Mouse (Mus musculus) CH12.LX (cell line): ENCODE data around the gene Tmem218. TPM values are rescaled to one million over a fixed set of nuclear protein-coding genes. Genes with fewer than 3 reads are reported as not detected.

ENCODE experiments used
- DNase-seq: peaks from one replicate; pipeline ENCODE4 v3.0.0-alpha.2; 2013; ENCODE audit errors: extremely low read depth
- H3K27ac ChIP-seq: 2 replicates; pipeline ENCODE4 v1.5.1; 2012; ENCODE audit warnings: low read depth, mild to moderate bottlenecking, control low read depth, moderate library complexity; ENCODE audit not compliant: insufficient read depth
- H3K27me3 ChIP-seq: replicated peaks from 2 replicates; pipeline ENCODE3; 2012; ENCODE audit warnings: inconsistent platforms
- H3K36me3 ChIP-seq, 2 experiments: replicated peaks in 1 of 2; 2 replicates each; pipeline versions ENCODE3 to v1.6.1; 2012; ENCODE audit warnings: inconsistent platforms in 1 of 2, low read length in 1 of 2, mild to moderate bottlenecking in 1 of 2, mixed read lengths in 1 of 2, moderate library complexity in 1 of 2; ENCODE audit not compliant: control insufficient read depth in 1 of 2, insufficient read depth in 1 of 2
- H3K4me1 ChIP-seq, 2 experiments: 2 replicates each; pipeline ENCODE4 v1.6.1; 2012; ENCODE audit warnings: inconsistent platforms in 1 of 2, moderate library complexity in 1 of 2; ENCODE audit not compliant: insufficient read depth in 2 of 2, control insufficient read depth in 1 of 2
- H3K4me2 ChIP-seq: 2 replicates; pipeline ENCODE4 v1.6.1; 2012; ENCODE audit warnings: low read depth, mild to moderate bottlenecking, control low read depth; ENCODE audit not compliant: poor library complexity, insufficient read depth, severe bottlenecking
- H3K4me3 ChIP-seq, 3 experiments: fragments of 150-350 bp in 1 of 3; sonication (generic) in 1 of 3; replicated peaks in 1 of 3; 2 replicates each; pipeline versions ENCODE3 to v1.5.1; 2011 to 2012; ENCODE audit warnings: low read depth in 2 of 3, low read length in 2 of 3, mild to moderate bottlenecking in 2 of 3, moderate library complexity in 2 of 3, control low read depth in 1 of 3, improper control_type of control experiment in 1 of 3, inconsistent platforms in 1 of 3, mixed read lengths in 1 of 3; ENCODE audit not compliant: poor library complexity in 1 of 3
- H3K79me2 ChIP-seq: replicated peaks from 2 replicates; pipeline ENCODE4 v1.6.1; 2012; ENCODE audit warnings: mild to moderate bottlenecking, moderate library complexity; ENCODE audit not compliant: control insufficient read depth, poor library complexity, insufficient read depth, severe bottlenecking; ENCODE audit errors: extremely low read depth
- H3K9ac ChIP-seq: 2 replicates; pipeline ENCODE4 v1.6.1; 2012; ENCODE audit warnings: low read depth, mild to moderate bottlenecking, control low read depth, moderate library complexity; ENCODE audit not compliant: insufficient read depth
- H3K9me3 ChIP-seq: replicated peaks from 2 replicates; pipeline ENCODE3; 2012; ENCODE audit warnings: low read length, inconsistent platforms, mixed read lengths
- CHD2 ChIP-seq: IDR thresholded peaks from 2 replicates; pipeline ENCODE4 v1.6.1; 2011; ENCODE audit warnings: low read length, improper control_type of control experiment
- CTCF ChIP-seq, 2 experiments: IDR thresholded peaks in 1 of 2; conservative IDR thresholded peaks in 1 of 2; 2 replicates each; pipeline ENCODE4 v1.5.1; 2011 to 2012; ENCODE audit warnings: low read depth in 2 of 2, low read length in 2 of 2, improper control_type of control experiment in 1 of 2, inconsistent platforms in 1 of 2, mild to moderate bottlenecking in 1 of 2, moderate library complexity in 1 of 2
- E2F4 ChIP-seq: IDR thresholded peaks from 2 replicates; pipeline ENCODE4 v1.6.1; 2011; ENCODE audit warnings: low read depth, low read length, improper control_type of control experiment; ENCODE audit not compliant: insufficient replicate concordance
- GABPA ChIP-seq: IDR thresholded peaks from 2 replicates; pipeline ENCODE4 v1.6.1; 2012; ENCODE audit warnings: low read depth, low read length, improper control_type of control experiment, inconsistent platforms; ENCODE audit not compliant: insufficient replicate concordance
- JUND ChIP-seq: conservative IDR thresholded peaks from 2 replicates; pipeline ENCODE4 v1.6.1; 2011; ENCODE audit warnings: low read depth, low read length, improper control_type of control experiment
- MAZ ChIP-seq: IDR thresholded peaks from 2 replicates; pipeline ENCODE4 v1.6.1; 2012; ENCODE audit warnings: low read depth, mild to moderate bottlenecking, inconsistent platforms, low read length, improper control_type of control experiment, moderate library complexity
- MXI1 ChIP-seq: IDR thresholded peaks from 2 replicates; pipeline ENCODE4 v1.6.1; 2011; ENCODE audit warnings: mild to moderate bottlenecking, low read depth, low read length, improper control_type of control experiment
- NELFE ChIP-seq: IDR thresholded peaks from 2 replicates; pipeline ENCODE4 v1.6.1; 2011; ENCODE audit warnings: low read depth, low read length, improper control_type of control experiment
- POLR2A ChIP-seq: IDR thresholded peaks from 2 replicates; pipeline ENCODE4 v1.6.1; 2011; ENCODE audit warnings: low read depth, mild to moderate bottlenecking, improper control_type of control experiment, low read length
- POLR2AphosphoS2 ChIP-seq: IDR thresholded peaks from 2 replicates; pipeline ENCODE4 v1.6.1; 2011; ENCODE audit warnings: low read depth, low read length, improper control_type of control experiment
- SIN3A ChIP-seq: IDR thresholded peaks from 2 replicates; pipeline ENCODE4 v1.6.1; 2012; ENCODE audit warnings: low read length, improper control_type of control experiment, inconsistent platforms
- SMC3 ChIP-seq: IDR thresholded peaks from 2 replicates; pipeline ENCODE4 v1.6.1; 2011; ENCODE audit warnings: low read depth, low read length, improper control_type of control experiment
- TCF12 ChIP-seq: IDR thresholded peaks from 2 replicates; pipeline ENCODE4 v1.6.1; 2014; ENCODE audit warnings: low read depth, mild to moderate bottlenecking, inconsistent platforms, low read length, improper control_type of control experiment
- USF1 ChIP-seq: IDR thresholded peaks from 2 replicates; pipeline ENCODE4 v1.6.1; 2014; ENCODE audit warnings: low read depth, mild to moderate bottlenecking, inconsistent platforms, low read length, improper control_type of control experiment
- dilution Hi-C: fragments of 300-500 bp; cut with MboI; formaldehyde crosslinking; loops from 2 replicates; pipeline ENCODE4 v1.14.3; 2020; ENCODE audit warnings: low sequenced_read_pairs; ENCODE audit not compliant: extremely low pct_unique_long_range_greater_than_20kb, extremely low pct_ligation_motif_present
- in situ Hi-C: fragments of 300-500 bp; cut with MboI; formaldehyde crosslinking; loops from 3 replicates; pipeline ENCODE4 v1.14.3; 2019; ENCODE audit warnings: low sequenced_read_pairs, low pct_ligation_motif_present, low pct_unique_long_range_greater_than_20kb, mixed read lengths
- polyA plus RNA-seq: library from polyadenylated mRNA; unstranded; fragments of >175 nt; gene quantifications from 2 replicates; pipeline ENCODE4 v1.2.1, GENCODE M21; 2012; ENCODE audit warnings: low read depth; ENCODE audit not compliant: insufficient read length
- total RNA-seq, 2 experiments: library from RNA; depleted of rRNA; stranded (reverse); fragments of 300-350 nt in 1 of 2; fragments of >200 nt in 1 of 2; gene quantifications; 2 replicates each; pipeline ENCODE4 v1.2.3; 2012 to 2014

Gene Tmem218
- total and polyA plus RNA-seq, 3 experiments: 2.7 to 3.1 (median 3.0) TPM

DNA sequence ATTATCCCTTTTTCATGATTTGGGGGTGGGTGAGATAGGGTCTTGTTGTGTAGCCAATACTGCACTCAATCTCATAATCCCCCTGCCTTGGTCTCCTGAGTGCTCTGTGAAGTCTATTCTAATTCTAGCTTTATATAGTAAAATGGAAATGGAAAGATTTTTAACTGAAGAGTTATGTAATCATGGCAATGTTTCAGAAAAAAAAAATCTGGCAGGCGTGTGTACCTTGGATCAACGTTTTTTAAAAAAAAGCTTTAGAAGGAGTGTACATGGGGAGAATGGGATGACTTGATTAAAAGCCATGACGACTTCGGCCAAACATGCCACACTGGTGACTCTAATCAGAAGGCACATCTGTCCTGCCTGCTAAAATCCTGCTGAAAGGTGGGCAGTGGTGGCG is 20.6 kb upstream of the Tmem218 start:
- no peak overlapping the region for H3K27ac ChIP-seq
- in situ Hi-C loops: no loop called here
- H3K4me1 ChIP-seq: peaks cover 5 to 7% of the 10 kb centered on the region in 2 experiments; a peak in 3 of 4 replicates
- no peak for TF ChIP-seq CTCF (conservative IDR thresholded peaks at IDR 0.05 in 1 of 2, IDR thresholded peaks at IDR 0.05 in 1 of 2; ENCODE audit: low read depth in 2 of 2, low read length in 2 of 2)
- DNase-seq: no peak
- peaks cover 6% of the 10 kb centered on the region for H3K9me3 ChIP-seq
- H3K36me3 ChIP-seq: no peaks in the 10 kb centered on the region
- H3K9ac ChIP-seq: no peak overlapping the region
- H3K27me3 ChIP-seq: peaks cover 2% of the 10 kb centered on the region
- dilution Hi-C loops: no loop called here
- no peak overlapping the region for H3K4me3 ChIP-seq
- no peaks in the 10 kb centered on the region for H3K79me2 ChIP-seq
- H3K4me2 ChIP-seq: no peak overlapping the region

DNA sequence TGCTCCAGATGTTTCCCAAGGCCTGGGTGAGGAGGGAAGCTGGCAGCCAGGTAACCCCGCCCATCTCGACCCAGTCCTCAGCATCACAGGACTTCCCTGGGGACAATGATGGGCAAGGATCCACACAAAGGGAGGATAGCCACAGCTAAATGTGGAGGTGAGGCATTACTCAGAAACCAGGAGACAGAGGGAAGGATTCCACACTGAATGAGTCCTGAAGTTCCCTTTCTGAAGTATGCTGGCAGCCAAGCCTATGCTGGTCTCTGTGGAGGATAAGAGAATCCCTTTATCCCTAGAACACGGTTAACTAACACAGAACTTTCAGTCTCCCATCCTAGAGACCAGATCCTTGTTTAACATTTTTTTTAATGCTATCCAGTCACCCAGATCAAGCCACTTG is 20.0 kb upstream of the Tmem218 start:
- Histone ChIP-seq H3K27ac (no peak overlapping the region), H3K9ac (no peak overlapping the region), H3K79me2 (no peaks in the 10 kb centered on the region), H3K4me1 (peaks cover 5 to 7% of the 10 kb centered on the region in 2 experiments; a peak in 3 of 4 replicates), H3K27me3 (peaks cover 2% of the 10 kb centered on the region), H3K4me3 (no peak overlapping the region)
- dilution Hi-C loops (no loop called here), in situ Hi-C loops (no loop called here)
- no peak for TF ChIP-seq CHD2
- TF ChIP-seq, all 38 proteins: peak for 0
- peaks cover 6% of the 10 kb centered on the region for H3K9me3 ChIP-seq
- no peak for DNase-seq
- H3K36me3 ChIP-seq: no peaks in the 10 kb centered on the region
- H3K4me2 ChIP-seq: no peak overlapping the region

DNA sequence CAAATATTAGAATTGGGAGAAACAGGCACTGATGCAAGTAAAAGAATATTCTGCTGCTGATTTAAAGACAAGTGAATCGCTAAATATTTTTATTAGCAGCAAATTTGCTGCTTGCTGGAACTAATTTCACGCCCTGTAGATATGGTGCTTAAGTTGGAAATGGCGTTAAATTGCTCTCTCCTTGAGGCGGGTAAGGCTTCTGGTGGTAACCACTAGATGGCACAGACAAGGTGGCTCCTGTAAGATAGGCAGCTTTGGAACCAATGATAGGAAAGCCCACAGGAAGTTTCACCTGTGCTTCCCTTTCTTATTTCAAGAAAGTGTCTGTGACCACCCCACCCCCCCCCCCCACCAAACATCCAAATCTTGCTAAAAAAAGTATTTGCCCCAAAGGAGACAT is 11.0 kb upstream of the Tmem218 start:
- no peaks in the 10 kb centered on the region for H3K9me3 ChIP-seq
- no peaks in the 10 kb centered on the region for H3K36me3 ChIP-seq
- no peak overlapping the region for H3K4me3 ChIP-seq
- no peak overlapping the region for H3K9ac ChIP-seq
- in situ Hi-C loops (no loop called here), dilution Hi-C loops (no loop called here)
- H3K4me1 ChIP-seq: no peaks in the 10 kb centered on the region
- no peak for DNase-seq
- peaks cover 8% of the 10 kb centered on the region for H3K27me3 ChIP-seq
- no peak overlapping the region for H3K4me2 ChIP-seq
- H3K79me2 ChIP-seq: no peaks in the 10 kb centered on the region
- no peak for TF ChIP-seq POLR2A
- peak in 1 of 2 experiments; percentile 10; a peak in 1 of 4 replicates for TF ChIP-seq CTCF (conservative IDR thresholded peaks at IDR 0.05 in 1 of 2, IDR thresholded peaks at IDR 0.05 in 1 of 2; ENCODE audit: low read depth in 2 of 2, low read length in 2 of 2)
- no peak for TF ChIP-seq SIN3A
- TF ChIP-seq MAZ: no peak
- TF ChIP-seq MXI1: no peak
- TF ChIP-seq SMC3: peak; percentile 17; the same call in 1 of the 2 replicates
- TF ChIP-seq CHD2: no peak
- TF ChIP-seq GABPA: no peak
- TF ChIP-seq TCF12: no peak
- no peak for TF ChIP-seq POLR2AphosphoS2
- TF ChIP-seq USF1: no peak
- no peak for TF ChIP-seq NELFE
- no peak for TF ChIP-seq E2F4
- TF ChIP-seq JUND: no peak
- H3K27ac ChIP-seq: no peak overlapping the region
